Mouse (Mus musculus) kidney, adult 8-10 months (tissue): ENCODE measurements at regions not wholly inside any gene's neighbourhood (a gene's known extent, or its start where the extent isn't known, plus 50 kb on each side); places are given as distances from the start of the nearest gene placed in this dataset.
"Not testable (repeated sequence)": the region's sequence is repeated elsewhere in the genome, so short reads cannot be mapped to it uniquely, and the experiment has no call there.

ENCODE experiments used
- DNase-seq, 2 experiments: peaks; one replicate each; pipeline ENCODE4 v3.0.0; 2022

GRCm38 (mm10) chrX:157107747-157108146, 307.4 kb downstream of the Phex start:
- no peak for DNase-seq

GRCm38 (mm10) chrX:157080025-157080424, 335.1 kb downstream of the Phex start:
- no peak for DNase-seq

GRCm38 (mm10) chrX:157079606-157080005, 335.5 kb downstream of the Phex start:
- DNase-seq = no peak

- DNase-seq = not testable (repeated sequence)
These were observed 337.1 kb downstream of the Phex start for GRCm38 (mm10) chrX:157078061-157078460.

- no peak for DNase-seq
These were observed 338.9 kb downstream of the Phex start for GRCm38 (mm10) chrX:157076193-157076592.

GRCm38 (mm10) chrX:157051629-157052315, 363.3 kb downstream of the Phex start:
- no peak for DNase-seq

- DNase-seq = no peak
These were observed 386.2 kb downstream of the Phex start for GRCm38 (mm10) chrX:157028913-157029312.

GRCm38 (mm10) chrX:157024343-157024742, 390.8 kb downstream of the Phex start:
- DNase-seq = no peak

GRCm38 (mm10) chrX:157021851-157022250, 393.3 kb downstream of the Phex start:
- no peak for DNase-seq

- DNase-seq = no peak
These were observed 394.8 kb downstream of the Phex start for GRCm38 (mm10) chrX:157020337-157020736.

- DNase-seq = no peak
These were observed 425.1 kb downstream of the Phex start for GRCm38 (mm10) chrX:156989986-156990518.

- DNase-seq = no peak
These were observed 468.0 kb downstream of the Phex start for GRCm38 (mm10) chrX:156947093-156947492.

GRCm38 (mm10) chrX:156944223-156944622, 470.9 kb downstream of the Phex start:
- no peak for DNase-seq

- peak in 1 of 2 experiments; percentile 1 for DNase-seq
These were observed 501.7 kb downstream of the Phex start for GRCm38 (mm10) chrX:156913363-156913762.
